Mouse (Mus musculus) kidney, adult 8-10 months (tissue): Measurements from ENCODE around the gene Nrxn1.
A peak's percentile ranks its signal among the peaks of the same experiment; 100 is the strongest.
"Not testable (repeated sequence)": the region's sequence is repeated elsewhere in the genome, so short reads cannot be mapped to it uniquely, and the experiment has no call there.

Source experiments
- DNase-seq, 2 experiments: peaks; one replicate each; pipeline ENCODE4 v3.0.0; 2022

Gene Nrxn1

DNA sequence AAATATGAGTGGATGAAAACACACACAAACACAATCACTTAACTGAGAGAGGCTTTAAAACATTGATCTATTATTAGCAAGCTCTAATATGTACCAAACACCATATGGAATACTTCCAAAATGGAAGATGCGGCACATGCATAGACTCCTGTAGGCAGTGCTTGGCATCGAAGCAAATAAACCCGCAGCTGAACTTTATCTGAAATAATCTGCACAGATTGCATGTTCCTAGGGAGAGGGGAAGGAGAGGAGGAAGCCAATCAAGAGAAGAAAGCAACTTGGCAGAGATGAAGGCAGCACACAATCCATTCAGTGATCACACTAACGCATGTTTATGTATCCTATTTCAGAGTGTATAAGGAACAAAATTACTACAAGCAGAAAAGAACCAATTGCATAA is 542.5 kb downstream of the Nrxn1 start:
- no peak for DNase-seq

DNA sequence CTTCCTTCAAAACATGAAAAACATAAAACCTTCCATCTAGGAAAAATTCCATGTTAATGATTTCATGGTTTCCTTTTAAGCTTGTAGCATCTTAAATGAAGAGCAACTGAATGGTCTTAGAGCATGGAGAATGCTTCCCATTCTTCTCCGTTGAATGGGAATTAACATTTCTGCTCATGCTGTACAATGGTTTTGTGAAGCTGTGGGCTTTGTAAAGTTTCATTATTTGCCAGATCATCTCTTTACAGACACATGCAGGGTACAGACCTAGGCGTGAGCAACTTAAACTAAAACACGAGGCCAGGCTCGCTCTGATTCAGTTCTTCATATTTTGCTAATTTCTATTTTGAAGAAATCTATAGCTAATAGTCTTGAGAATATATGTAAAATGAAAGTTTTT is 546.1 kb downstream of the Nrxn1 start:
- DNase-seq: no peak

DNA sequence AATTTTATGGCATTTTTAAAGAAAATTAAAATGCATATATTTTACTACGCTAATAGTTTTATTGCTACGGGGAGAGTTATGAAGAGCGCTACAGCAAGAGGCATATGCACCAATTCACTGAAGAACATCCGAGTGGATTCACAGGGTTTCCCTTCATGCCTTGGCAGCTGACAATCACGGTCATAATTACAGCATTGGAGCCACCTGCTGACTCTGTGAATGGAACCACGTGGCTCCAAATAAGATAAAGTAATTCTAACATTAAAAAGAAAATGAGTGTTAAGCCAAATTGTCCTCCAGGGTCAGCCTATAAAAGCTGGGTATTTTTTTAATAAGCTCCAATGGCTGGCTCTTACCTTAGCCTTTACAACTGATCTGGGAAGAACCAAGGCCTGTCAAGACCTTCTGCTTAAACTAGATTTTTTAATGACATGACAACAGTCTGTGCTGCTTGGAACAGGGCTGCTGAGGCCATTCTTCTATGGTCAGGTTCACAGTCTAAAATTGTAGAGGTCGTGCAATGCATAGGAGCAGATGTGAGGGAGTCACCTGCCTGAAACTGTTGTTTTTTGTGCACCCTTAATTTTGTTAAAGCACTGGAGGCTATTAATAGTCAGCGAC is 548.1 kb downstream of the Nrxn1 start:
- DNase-seq: no peak

DNA sequence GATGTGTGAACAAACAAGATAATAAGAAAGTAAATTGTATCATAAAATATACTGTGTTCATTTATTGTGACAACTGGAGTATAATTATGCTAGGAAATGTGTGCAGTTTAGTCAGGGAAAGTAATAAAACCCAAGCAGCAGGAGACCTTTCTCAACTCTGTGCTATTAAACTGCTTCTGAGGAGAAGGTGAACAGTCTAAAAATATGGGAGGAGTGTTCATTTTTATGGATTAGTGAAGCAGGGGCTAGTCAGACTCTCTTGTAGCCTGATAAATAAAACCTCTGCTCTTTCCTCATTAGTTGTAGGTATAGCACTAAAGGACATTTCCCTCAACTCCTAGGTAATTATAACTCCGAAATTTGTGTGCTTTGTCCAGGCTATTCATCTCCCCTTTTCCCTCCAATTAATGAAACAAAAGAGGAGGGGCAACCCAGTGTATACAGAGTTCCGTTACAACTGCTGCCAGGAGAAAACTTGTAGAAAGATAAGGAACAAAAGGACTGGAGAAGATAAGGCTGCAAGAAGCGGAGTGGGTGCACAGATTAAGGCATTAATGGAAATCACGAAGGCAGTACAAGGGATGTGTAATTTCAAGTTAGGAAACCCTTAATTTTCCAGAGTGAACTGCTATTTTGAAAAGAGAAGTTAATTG is 548.8 kb downstream of the Nrxn1 start:
- DNase-seq: no peak

DNA sequence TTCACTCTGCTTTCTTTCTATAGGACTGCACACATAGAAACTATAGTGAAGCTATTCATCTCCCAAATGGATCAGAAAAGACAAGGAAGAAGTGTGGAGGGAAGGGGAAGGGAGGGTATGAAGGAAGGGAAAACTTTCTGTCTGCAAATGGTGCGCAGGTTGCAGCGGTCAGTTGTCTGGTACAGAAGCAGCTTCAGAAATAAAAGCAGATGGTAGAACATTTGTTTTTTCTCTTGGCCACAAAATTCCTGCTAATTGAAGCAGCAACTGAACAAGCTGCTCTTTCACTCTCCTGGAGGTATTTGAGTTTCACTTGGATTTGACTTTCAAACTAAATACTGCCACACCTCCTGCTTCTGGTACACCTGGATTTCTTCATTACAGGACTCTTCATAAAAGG is 561.4 kb downstream of the Nrxn1 start:
- DNase-seq: no peak

DNA sequence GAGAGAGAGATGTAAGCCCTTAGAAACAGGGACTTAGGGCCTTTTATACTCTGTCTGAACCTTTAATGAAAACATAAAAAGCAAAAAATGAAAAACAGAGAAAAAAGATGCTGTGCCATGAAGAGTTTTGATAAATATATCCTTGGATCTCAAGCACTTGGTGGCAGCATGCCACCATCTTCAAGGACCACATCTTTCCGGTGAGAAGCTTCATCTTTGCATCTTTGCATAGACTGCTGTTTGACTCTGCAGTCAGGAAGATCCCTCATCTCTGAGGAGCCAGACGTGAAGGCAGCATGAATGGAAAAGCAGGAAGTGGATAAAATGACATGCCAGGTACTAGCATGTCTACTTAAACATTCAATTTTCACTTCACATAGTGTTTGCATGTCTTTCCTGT is 586.8 kb downstream of the Nrxn1 start:
- DNase-seq: no peak

DNA sequence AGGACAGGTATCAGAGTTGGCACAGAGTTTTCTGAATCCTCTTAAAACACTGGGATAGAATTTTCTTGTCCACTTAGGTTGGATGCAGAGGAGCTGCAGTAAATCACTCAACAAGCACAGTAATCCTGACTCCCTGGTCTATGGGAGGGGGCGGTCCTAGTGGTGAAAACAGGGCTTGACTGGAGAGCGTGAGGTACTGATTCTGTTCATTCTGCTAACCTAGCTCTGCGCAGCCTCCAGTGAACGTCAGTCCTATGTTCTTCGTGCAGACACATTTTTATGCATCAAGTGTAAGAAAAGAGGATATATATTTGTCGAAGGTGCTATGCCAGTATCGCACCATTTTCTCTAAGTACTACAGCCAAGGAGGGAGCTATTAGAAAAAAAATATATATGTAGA is 588.9 kb downstream of the Nrxn1 start:
- not testable (repeated sequence) for DNase-seq

DNA sequence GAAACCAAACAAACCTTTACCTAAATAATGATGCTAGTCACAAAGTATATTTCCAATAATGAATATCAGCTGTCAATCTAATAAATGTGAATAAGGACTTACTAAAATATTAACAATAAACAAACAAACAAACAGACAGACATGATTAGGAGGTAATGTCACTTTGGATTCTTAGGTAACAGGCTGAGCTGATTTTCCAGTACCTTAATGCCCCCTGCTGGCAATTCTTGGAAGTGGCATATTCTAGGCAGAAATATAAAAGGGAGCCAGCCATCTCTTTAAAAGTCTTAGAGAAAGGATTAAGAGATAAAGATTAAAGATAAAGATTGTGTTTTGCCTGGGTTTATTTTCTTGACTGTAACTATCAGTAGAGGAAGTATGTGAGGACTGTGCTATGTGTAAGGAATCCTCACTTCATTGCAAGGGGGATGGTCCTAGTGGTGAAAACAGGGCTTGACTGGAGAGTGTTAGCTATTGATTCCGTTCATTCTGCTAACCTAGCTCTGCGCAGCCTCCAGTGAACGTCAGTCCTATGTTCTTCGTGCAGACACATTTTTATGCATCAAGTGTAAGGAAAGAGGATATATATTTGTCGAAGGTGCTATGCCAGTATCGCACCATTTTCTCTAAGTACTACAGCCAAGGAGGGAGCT is 591.7 kb downstream of the Nrxn1 start:
- DNase-seq: peak; percentile 5 to 62

DNA sequence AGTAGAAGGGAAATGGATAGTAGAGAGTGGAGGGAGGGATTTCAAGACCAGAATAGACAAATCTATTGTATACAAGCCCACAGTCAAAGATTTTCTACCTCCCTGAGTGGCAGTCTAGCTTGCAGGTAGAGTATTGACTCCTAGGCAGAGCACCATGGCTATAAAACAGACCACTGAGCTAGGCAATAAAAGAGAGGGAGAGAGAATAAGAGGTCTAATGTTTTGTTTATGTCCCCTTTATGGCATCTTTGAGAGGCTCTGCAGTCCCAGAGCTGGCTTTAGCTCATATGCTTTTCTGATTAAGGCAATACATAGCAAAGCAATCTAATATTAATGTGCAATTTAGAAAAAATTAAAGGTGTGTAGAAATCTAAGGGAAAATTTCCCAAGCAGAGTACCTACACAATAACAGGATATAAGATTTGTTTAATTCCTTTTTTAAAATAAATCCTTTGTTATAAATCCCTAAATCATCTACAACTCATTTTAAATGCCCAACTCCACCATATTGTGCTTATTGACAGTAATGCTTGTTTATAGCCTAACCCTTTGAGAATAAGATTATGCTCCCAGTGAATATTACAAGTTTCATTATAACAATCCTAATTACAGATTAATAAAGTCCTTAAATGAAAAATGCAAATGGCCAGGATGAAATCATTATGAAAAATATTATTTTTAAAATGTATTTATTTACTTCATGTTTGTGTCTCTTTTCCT is 613.2 kb downstream of the Nrxn1 start:
- DNase-seq: no peak

DNA sequence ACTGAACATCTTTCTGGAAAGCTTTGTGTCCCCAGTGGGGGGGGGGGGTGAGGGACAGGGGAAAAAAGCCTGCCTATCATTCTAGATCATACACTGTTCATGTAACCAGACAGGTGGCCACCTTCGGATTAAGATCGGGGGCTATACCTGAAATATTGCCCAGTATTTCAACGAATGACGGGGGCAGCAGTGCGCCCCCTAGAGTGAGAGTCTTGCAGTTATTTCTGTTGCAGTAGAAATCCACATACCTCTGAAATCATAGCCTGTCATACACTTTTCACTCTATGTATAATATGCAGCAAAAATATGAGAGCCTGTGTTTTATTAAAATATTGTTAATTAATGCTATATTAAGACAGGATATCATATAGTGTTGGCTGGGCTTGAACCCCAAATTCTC is 636.1 kb downstream of the Nrxn1 start:
- no peak for DNase-seq

DNA sequence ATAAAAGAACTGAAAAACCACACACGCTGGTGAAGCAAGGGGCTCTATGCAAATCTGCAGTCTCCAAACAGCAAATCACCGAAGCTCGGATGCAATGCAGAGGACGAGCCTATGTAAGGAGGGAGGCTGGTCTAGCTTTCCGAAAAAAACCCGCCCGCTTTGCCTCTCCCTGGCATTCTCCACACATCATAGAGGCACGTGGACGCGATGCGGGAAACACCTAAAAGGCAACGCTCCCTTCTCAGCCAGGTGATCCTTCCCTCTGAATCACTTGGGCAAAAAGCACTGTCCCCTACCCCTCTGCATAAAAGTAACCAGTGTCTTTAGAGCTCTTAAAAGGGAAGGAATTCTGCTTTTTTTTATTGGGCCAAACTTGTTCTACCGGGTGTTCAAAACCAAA is 637.0 kb downstream of the Nrxn1 start:
- DNase-seq: no peak

DNA sequence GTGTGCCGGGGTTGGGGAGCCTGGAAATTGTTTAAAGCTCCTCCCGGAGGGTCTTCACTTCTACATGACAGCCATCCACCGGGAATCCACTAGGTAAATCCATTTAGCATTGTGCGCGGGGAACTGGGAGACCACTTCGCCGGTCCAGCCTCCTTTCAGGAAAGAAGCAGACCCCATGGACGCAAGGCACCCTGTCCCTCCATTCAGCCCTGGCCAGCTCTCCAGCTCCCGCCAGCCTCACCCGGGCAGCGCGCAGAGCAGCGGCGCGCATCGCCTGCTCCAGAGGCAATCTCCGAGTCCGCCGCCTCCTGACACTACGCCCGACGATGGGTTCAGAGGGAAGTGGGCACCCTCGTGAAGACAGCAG is 637.5 kb downstream of the Nrxn1 start:
- DNase-seq: no peak

DNA sequence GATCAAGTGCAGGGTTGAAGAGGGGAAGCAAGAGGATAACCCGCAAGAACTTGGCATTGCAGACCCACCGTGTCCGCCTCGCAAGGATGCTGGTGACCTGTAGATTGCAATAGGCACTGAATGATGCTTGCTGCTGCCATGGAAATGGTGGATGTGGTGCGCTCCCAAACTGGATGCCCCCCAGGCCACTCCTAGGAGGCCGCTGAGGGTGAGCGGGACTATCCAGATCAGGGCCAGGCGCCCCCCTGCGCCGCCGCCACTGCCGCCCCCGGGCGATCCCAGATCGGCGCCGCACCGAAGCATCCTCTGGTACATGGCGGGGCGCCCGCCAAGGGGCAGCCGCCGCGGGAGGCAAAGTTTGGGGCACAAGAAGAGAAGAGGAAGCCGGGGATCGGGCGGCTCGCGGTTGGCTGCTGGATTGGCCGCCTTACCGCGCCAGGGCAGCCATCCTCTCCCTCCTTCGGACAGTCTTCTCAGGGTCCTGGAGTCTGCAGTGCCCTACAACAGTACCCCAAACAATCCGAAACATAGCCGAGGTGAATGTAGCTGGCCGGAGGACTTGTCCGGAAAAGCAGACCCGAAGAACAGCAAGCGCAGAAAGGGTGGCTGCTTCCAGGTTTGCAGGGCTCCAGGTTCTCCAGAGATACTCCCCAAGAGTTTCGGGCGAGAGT is 638.0 kb downstream of the Nrxn1 start:
- DNase-seq: no peak

DNA sequence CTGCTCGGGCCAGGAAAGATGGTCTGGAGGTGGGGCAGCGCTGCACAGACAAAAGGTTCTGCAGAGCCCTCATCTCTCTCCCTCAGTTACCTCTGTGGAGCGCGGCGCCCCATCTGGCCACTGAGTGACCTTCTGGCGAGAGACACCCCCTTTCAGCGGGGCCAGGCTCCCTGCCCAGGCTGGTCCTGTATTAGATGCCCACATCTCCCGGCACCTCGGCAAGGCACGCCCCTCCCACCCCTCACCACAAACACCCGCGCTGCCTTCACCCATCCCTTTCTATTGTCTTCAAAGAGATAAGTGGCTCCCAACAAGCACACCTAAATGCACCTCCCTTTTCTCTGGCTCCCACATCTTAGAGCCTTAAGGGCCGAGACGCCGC is 638.5 kb downstream of the Nrxn1 start:
- DNase-seq: no peak

DNA sequence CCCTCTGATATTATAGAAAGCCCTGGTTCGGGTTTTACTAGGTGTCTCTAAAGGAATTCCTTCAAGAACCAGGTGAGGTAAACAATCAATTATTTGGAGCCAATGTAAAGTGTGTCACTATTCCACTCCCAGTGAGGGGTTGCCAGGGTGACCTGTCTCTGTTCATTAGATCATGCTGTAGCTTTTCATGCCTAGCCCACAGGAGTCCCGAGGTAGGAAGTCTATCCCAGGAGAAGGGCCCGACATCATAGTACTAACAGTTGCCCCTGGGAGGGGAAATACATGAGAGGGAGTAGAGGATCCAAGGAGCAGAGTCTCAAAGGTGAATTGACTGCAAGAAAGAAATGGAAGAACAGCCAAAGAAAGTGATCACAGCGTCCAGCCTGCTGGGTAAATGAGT is 639.6 kb downstream of the Nrxn1 start:
- DNase-seq: no peak

DNA sequence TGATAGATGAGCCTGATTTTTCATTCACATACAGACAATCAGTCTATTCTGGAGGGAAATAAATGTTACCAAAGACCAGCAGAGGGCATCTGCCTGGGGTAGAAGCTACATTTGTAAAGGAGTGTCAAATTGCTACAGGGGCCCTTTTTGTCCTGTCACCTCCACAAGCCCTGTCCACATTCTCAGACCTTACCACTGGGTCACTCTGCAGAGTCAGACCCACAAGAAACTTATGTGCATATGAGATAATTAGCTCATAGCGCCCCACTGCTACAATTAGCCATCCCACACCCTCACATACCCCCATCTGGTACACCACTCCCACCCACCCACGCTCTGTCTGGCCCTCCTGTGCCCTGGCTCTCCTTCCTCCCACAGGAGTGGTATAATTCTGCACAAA is 640.1 kb downstream of the Nrxn1 start:
- DNase-seq: no peak

DNA sequence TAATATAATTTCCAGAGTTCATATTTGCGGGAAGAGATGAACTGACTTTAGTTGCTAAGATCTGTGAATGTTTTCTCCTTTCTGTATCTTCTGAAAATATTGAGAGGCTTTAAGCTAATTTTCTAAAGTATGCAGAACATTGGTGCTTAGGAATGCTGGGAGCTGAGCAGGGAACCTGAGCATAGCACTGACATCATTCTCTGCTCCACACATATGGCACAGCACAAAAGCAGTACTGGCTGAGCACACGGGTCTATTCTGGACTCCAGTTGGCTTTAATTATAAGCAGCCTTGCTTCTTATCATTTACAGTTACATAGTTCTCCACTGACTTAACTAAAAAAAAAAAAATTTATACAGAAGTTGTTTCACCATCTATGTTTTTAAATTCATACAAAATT is 641.5 kb downstream of the Nrxn1 start:
- no peak for DNase-seq

DNA sequence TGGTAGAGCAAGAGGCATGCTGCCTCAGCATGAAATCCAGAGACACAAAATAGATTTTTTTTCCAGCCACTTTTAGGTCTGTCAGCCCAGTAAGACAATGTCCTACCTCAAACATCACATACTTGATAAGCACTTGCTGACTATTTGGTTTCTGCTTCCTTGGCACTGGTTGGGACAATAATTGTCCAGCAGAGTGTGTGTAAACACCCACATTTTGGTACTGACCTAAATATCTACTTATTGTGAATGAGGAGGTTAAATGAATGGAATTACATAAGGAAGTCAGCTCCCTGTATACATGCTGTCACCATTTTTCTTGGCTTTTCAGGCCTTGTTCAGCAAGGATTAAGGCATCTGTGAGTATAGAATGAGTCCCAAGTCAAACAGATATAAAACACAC is 649.8 kb downstream of the Nrxn1 start:
- no peak for DNase-seq

DNA sequence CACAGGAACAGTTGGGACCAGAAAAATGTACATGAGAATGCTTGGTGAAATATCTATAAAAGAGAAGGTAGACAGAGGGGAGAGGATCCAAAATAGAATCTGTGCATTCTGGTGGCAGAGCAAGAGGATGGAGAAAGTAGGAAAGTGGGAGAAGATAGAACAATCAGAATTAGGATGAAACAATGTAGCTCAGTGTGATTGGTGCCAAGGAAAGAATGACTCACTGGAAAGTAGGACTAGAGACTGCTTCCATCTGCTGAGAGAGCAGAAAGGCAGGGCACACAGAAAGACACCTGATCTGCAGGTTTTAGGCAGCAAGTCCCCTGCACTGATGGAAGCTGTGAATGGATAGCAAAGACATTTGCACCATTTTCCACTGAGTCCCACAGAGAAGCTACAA is 657.0 kb downstream of the Nrxn1 start:
- DNase-seq: no peak

DNA sequence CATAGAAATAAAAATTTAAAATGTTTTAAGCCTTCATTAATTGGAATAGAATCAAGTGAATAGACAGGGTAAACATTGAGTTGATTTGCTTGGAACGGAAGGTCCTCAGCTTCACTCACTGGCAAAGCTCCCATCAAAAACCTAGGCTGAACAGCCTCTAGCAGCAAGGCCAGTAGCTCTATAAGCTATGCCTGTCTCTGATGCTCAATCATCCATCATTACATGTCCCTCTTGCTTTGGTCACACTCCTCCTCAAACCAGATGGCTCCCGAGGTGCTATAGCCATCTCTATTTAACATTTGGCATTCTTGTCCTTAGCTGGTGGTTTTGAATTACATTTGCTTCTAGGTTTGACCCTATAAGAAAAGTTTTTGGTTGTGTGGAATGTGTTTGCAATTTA is 657.5 kb downstream of the Nrxn1 start:
- no peak for DNase-seq

DNA sequence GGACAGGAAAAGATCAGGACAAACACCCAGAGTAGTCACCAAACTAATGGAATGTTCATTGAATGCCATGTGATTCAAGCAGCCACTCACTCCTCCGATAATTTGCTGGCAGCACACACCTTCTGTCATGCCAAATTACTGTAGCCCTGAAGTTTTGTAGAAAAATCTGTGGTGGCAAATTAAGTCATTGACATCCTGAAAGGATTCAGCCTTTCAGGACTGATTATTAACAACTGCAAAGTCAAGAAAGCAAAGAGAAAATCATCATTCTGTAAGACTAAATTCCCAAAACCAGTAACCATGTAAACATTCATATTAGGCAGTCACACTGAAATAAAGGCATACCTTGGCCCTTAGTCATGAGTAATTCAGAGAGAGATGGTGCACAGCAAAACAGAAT is 662.7 kb downstream of the Nrxn1 start:
- no peak for DNase-seq

DNA sequence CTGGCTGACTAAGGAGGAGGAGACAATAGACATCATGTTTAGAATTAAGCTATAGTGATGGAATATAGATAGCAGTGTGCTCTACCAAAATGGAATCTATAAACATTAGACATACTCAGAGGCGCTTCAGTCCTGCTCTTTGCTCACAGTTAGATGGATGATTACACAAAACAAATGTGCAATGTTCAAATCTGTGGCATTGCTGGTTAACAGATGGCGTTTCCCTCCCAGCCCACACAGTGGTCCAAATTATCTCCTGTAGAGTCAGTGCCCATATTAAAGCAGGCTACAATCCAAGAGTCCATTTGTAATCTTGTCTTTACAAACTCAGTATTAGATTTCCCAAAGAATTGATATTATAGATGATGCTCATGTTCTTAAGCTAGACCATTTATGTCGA is 666.9 kb downstream of the Nrxn1 start:
- DNase-seq: no peak

DNA sequence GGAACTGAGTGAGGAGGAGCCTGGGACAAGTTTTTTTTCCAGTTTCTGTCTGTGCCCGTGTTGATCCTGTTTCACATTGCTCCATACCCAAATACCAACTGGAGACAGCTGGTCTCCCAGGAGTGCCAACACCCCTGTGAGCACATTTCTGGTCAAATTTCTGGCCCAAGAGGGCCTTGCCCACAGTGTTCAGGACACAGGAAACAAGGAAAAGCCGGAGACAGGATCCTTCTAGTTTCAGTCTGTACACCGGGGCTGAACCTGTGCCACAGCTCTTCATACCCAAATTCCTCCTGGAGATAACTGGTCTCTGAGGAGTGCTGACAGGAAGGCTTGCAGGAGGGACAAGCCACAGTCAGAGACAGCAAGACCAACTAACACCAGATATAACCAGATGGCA is 670.3 kb downstream of the Nrxn1 start:
- no peak for DNase-seq

DNA sequence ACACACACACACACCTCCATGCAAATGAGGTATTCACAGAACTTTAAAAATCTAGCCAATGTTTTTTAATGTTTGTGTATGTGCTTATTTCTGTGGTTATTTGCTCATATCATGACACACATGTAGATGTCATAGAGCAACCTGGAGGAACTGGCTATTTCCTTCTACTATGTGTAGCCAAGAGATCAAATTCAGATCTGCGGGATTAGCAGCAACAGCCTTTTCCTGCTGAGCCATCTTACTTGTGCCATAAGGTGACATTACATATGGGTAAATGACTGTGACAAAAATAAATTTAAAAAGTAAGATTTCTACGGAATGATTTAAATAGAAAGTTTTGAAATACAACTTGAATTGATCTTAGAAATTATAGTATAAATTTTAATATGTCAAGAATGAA is 672.1 kb downstream of the Nrxn1 start:
- DNase-seq: no peak
